Mouse (Mus musculus) limb, embryonic 10.5 days (tissue): ENCODE measurements around the gene Bank1. TPM values are rescaled to one million over a fixed set of nuclear protein-coding genes. Genes with fewer than 3 reads are reported as not detected.

Experiments used
- DNase-seq: peaks from one replicate; pipeline ENCODE4 v3.0.0-alpha.2; 2017; ENCODE audit warnings: low spot score
- H3K27ac ChIP-seq: fragments of 300-500 bp; sonication (generic); 2 replicates; pipeline ENCODE4 v1.5.1; 2016; ENCODE audit warnings: mild to moderate bottlenecking
- H3K27me3 ChIP-seq: fragments of 300-500 bp; sonication (generic); 2 replicates; pipeline ENCODE4 v1.6.1; 2016; ENCODE audit warnings: low read depth, mild to moderate bottlenecking; ENCODE audit not compliant: poor library complexity, severe bottlenecking
- H3K36me3 ChIP-seq: fragments of 300-500 bp; sonication (generic); 2 replicates; pipeline ENCODE4 v1.6.1; 2016; ENCODE audit warnings: mild to moderate bottlenecking, moderate library complexity
- H3K4me1 ChIP-seq: fragments of 300-500 bp; sonication (generic); 2 replicates; pipeline ENCODE4 v1.6.1; 2016
- H3K4me3 ChIP-seq: fragments of 300-500 bp; sonication (generic); 2 replicates; pipeline ENCODE4 v1.5.1; 2016; ENCODE audit warnings: mild to moderate bottlenecking, moderate library complexity
- H3K9me3 ChIP-seq: fragments of 300-500 bp; sonication (generic); replicated peaks from 2 replicates; pipeline ENCODE4 v1.6.1; 2016; ENCODE audit warnings: mild to moderate bottlenecking
- WGBS: fragments of 180-500 bp; shearing (Covaris S2); methylation state at CpG from one replicate; pipeline ENCODE4 v1.1.7; 2016; 5-methylcytosine and 5-hydroxymethylcytosine counted together
- polyA plus RNA-seq: library from polyadenylated mRNA; unstranded; fragments of >200 nt; fragmentation: Nextera tagmentation; extraction: Ambion mirVana; gene quantifications from 2 replicates; pipeline ENCODE4 v1.2.1, GENCODE M21; 2016

Bank1 gene
- polyA plus RNA-seq, 1 experiment from 2014 or later, result 0.31 TPM

DNA sequence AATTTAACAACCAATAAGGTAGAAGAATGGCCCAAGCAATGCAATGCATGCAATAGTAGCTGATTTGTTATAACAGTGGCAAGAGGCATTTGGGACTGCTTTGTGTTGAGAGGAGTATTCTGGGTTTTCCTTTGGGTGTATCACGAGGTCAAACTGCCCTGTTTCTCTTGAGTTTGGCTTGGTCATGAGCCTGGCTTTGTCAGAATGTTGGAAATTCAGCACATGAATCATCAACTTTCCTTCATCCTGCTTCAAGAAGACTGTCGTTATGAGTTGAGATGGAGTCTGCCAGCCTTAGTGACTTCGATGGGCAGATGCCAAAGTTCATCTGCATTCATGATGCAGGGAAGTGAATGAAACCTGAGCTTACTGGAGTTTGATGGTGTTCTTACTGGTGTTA is 175.0 kb downstream of the Bank1 start:
- WGBS, result 79% methylated on average over 3 of the region's 3 CpGs
- H3K27ac ChIP-seq, result no peak overlapping the region
- H3K9me3 ChIP-seq, result no peaks in the 10 kb centered on the region
- H3K27me3 ChIP-seq, result no peaks in the 10 kb centered on the region
- H3K36me3 ChIP-seq, result no peaks in the 10 kb centered on the region
- H3K4me1 ChIP-seq, result no peaks in the 10 kb centered on the region
- no peak for DNase-seq
- no peak overlapping the region for H3K4me3 ChIP-seq

DNA sequence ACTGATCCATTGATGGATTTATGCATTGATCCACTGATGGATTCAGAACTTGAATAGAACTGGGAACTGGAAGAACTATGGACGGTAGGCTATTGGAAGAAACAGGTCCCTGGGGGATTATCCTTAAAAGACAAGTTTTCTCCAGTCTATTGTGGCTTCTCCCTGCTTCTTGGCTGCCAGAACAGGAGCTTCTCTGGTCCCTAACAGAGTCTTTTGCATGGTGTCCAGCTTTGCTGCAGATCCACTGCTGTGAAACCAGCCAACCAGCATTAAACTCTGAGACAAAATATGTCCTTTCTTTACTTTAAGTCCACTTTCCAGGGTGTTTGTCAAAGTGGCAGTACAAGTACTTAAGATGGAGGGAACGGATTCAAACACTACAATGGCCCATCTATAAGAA is 178.7 kb downstream of the Bank1 start:
- no peak for DNase-seq

DNA sequence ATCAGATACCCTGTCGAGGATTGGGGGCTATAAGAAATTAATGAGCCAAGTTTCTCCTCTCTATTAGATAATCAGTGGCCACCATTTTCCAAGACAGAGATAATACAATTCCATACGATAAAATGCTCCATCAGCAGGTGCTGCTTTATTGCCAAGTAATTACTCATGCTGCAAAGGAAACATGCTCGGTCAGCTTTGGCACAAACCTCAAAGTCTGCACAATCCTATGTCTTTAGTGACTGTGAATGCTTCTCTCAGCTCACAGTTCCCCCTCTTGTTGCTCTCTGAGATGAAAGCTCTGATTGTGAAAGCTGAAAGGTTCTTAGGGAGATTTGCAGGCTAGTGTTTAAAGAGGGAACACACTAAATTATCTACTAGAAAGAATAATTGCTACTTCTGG is 193.9 kb downstream of the Bank1 start:
- no peak for DNase-seq

More for the DNA sequence above, 178.7 kb downstream of the Bank1 start:
- H3K4me3 ChIP-seq, result no peak overlapping the region
- H3K4me1 ChIP-seq, result no peaks in the 10 kb centered on the region
- no peaks in the 10 kb centered on the region for H3K9me3 ChIP-seq
- no peaks in the 10 kb centered on the region for H3K36me3 ChIP-seq
- 91% methylated on average over 2 of the region's 2 CpGs for WGBS
- H3K27me3 ChIP-seq, result no peaks in the 10 kb centered on the region
- no peak overlapping the region for H3K27ac ChIP-seq

DNA sequence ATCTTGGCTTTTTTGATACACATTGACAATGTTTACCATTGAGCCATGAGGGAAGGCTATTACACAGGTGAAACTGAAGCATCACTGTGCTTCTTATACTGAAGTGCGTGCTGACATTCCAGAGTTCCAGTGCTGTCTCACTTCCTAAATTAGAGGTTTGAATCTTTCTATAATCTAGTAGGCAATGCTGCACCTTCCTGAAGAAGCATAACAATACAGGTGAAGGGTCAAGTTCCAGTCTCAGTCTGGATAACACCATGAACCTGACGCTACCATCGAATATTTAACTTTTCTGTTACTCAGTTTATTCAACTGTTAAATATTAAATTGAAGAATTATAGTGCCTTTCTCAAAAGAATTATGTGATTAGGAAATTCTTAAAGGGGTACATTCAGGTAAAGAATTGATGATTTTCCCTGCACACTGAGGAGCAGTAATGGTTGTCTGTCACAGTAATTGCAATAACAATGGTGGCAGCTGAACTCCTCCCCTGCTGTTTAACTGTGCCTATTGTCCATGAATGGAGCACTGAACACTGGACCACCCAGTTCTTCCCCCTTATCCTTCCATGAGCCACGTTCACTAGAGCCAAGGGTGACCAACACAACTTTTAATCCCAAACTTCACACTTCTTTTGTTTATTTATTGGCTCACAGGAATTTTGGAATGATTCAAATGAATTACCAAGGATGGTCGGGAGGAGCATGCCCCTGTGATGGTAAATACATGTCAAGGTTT is 210.2 kb downstream of the Bank1 start:
- DNase-seq, result no peak
- Histone ChIP-seq H3K27ac (no peak overlapping the region), H3K36me3 (no peaks in the 10 kb centered on the region), H3K4me1 (no peaks in the 10 kb centered on the region), H3K9me3 (no peaks in the 10 kb centered on the region), H3K27me3 (no peaks in the 10 kb centered on the region), H3K4me3 (no peak overlapping the region)
- WGBS, result 85% methylated on average over 5 of the region's 5 CpGs

More for the DNA sequence above, 193.9 kb downstream of the Bank1 start:
- Histone ChIP-seq H3K27ac (no peak overlapping the region), H3K27me3 (no peaks in the 10 kb centered on the region), H3K9me3 (no peaks in the 10 kb centered on the region), H3K4me1 (no peaks in the 10 kb centered on the region), H3K4me3 (no peak overlapping the region), H3K36me3 (no peaks in the 10 kb centered on the region)
- WGBS, result 87% methylated on average over 3 of the region's 3 CpGs

DNA sequence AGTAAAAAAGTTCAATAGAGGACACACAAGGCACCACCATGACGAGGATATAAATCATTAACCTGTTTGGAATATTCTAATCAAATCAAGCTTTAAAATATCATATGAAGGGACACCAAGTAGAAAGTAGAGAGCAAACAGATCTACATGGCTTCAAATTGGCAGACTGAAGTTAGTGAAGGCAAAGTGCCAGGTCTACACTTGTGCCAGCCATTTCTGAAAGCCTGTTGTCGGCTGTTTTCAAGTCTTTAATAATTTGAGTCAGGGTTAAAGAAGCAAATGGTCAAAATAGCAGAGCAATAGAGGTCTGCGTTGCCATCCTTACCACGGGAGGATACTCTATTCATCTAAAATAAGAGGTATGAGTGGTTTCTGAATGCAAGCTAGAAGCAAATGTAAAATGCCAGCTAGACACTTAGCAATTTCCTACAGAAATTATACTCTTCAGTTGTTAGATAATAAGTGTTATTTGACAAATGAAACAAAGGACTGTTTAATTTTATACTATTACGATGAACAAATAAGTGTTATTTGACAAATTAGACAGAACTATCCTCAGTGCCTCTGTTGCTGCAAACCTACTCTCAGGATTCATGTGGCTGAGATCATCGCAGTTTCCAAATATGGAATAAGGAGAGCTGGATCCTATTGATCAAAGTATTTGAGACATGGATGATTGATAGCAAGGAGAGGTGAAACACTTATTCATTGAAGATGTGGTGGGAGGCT is 216.3 kb downstream of the Bank1 start:
- DNase-seq, result no peak
- WGBS, result 90% methylated on average over 6 of the region's 6 CpGs
- H3K4me1 ChIP-seq, result no peaks in the 10 kb centered on the region

DNA sequence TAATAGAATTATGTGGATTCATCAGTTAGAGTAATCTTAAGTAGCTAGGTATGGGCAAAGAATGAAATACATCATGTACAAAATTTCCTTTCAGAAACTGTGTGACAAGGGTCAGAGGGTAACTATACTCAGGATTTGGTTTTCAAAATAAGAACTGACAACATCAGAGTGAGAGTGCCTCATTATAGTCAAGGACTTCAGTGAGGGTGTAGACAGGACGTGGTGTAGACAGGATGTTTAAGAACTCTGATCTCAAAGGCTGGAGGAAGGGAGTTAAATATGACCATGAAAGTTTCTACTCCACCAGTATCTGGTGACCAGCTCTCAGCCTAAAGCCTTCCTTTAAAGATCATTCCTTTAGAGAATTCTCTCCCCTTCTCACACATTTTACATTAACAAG is 219.4 kb downstream of the Bank1 start:
- Histone ChIP-seq H3K36me3 (no peaks in the 10 kb centered on the region), H3K27me3 (no peaks in the 10 kb centered on the region), H3K4me1 (no peaks in the 10 kb centered on the region), H3K27ac (no peak overlapping the region), H3K4me3 (no peak overlapping the region), H3K9me3 (no peaks in the 10 kb centered on the region)
- 53% methylated on average over 1 of the region's 1 CpGs for WGBS
- no peak for DNase-seq

More for the DNA sequence above, 216.3 kb downstream of the Bank1 start:
- Histone ChIP-seq H3K4me3 (no peak overlapping the region), H3K9me3 (no peaks in the 10 kb centered on the region), H3K27ac (no peak overlapping the region), H3K36me3 (no peaks in the 10 kb centered on the region), H3K27me3 (no peaks in the 10 kb centered on the region)

DNA sequence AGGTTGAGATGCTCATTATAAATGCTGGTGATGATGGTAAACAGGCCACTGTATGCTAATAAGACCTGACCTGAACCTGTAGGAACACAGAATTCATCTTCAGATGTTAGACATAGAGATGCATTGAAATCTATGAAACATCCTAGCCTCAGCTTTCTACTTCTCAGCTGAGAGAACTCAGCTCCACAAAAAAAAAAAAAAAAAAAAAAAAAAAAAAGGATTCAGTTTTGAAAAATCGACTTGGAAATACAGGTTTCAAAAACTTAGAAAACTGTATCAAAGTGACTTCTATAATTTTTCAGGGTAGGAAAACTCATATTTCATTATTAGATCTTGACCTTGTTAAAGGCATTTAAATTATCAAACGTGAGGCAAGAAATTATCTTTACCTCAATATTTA is 222.5 kb downstream of the Bank1 start:
- WGBS, result 88% methylated on average over 2 of the region's 2 CpGs
- DNase-seq, result no peak
- H3K27ac ChIP-seq, result no peak overlapping the region
- H3K27me3 ChIP-seq, result no peaks in the 10 kb centered on the region
- H3K36me3 ChIP-seq, result no peaks in the 10 kb centered on the region
- H3K4me3 ChIP-seq, result no peak overlapping the region
- no peaks in the 10 kb centered on the region for H3K4me1 ChIP-seq
- H3K9me3 ChIP-seq, result no peaks in the 10 kb centered on the region

DNA sequence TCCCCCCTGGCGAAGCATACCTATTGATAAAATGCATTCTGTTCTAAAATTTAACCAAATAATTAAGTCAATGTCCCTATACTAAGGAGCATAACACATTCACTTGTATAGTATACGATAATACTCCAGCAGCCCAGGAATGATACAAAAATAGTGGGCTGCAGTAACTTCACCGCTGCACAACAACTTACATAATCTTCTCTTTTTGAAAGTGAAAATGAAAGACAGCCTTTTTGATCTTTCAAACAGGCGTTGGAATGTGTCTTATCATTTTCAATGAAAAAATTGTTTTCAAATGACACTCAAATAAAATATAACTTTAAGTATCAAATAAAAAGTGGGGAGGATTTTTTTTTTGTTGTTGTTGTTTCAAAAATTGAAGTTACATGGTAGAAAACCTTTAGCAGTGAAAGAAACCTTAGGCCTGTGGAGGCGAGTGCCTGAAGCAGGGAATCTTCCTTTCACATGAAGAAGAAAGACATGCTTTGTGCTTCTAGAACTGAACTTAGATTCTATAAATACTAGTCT is 224.8 kb downstream of the Bank1 start:
- no peak overlapping the region for H3K4me3 ChIP-seq
- no peaks in the 10 kb centered on the region for H3K9me3 ChIP-seq
- WGBS, result 93% methylated on average over 5 of the region's 5 CpGs
- DNase-seq, result no peak
- no peaks in the 10 kb centered on the region for H3K27me3 ChIP-seq
- no peaks in the 10 kb centered on the region for H3K36me3 ChIP-seq
- no peak overlapping the region for H3K27ac ChIP-seq
- no peaks in the 10 kb centered on the region for H3K4me1 ChIP-seq

DNA sequence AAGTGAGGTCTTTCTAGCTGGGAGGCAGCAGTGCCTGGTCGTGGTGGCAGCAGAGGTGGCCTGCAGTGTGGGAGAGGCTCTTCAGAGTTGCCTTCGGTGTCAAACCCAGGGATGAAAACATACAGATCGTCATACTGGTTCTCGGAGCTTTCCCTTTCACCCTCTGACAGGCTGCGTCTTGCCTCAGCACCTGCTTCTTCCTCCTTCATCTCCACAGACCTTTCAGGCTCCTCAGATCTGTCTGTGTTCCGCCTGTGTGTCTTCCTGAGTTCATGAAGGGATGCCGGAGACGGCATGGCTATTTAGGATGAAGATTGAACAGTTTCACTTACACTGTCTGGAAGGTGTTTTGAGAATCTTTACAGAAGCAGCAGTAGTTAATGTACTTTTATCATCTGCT is 225.6 kb downstream of the Bank1 start:
- Histone ChIP-seq H3K9me3 (no peaks in the 10 kb centered on the region), H3K4me3 (no peak overlapping the region), H3K27me3 (no peaks in the 10 kb centered on the region), H3K36me3 (no peaks in the 10 kb centered on the region), H3K4me1 (no peaks in the 10 kb centered on the region), H3K27ac (no peak overlapping the region)
- DNase-seq, result no peak
- WGBS, result 87% methylated on average over 8 of the region's 8 CpGs

DNA sequence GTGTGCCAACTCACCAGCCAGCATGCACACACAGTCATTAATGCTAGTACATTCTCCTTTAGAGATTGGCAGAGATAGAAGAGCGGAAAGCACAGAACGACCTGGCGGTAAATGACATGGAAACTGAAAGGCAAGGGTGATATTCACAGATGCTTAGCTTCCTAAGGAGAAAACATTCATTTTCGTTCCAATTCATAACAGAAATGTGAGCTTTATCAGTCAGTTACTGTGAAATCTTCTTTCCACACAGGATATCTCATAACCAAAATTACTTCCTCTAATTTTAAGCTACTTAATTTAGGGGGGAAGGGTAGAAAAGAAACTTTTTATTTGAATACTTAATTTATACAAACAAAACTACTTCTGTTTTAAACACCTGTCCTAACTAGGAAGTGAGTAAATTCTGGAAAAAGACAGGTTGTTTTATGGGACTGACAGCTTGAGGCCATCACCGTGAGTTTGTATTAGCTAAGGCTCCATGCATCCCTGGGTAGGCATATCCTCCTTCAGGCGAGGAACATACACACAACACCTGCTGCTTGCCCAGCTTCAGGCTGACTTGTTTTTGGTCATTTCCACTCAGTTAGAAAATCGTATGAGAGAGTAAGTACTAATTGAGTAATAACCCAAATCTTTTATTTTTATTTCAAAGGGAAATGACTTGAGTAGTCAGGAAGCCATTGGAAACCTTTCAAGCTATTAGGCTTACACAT is 238.8 kb downstream of the Bank1 start:
- Histone ChIP-seq H3K27ac (no peak overlapping the region), H3K9me3 (no peaks in the 10 kb centered on the region), H3K27me3 (no peaks in the 10 kb centered on the region), H3K36me3 (no peaks in the 10 kb centered on the region), H3K4me3 (no peak overlapping the region), H3K4me1 (peaks cover 6% of the 10 kb centered on the region; the same call in 1 of the 2 replicates)
- no peak for DNase-seq
- WGBS, result 86% methylated on average over 7 of the region's 7 CpGs

DNA sequence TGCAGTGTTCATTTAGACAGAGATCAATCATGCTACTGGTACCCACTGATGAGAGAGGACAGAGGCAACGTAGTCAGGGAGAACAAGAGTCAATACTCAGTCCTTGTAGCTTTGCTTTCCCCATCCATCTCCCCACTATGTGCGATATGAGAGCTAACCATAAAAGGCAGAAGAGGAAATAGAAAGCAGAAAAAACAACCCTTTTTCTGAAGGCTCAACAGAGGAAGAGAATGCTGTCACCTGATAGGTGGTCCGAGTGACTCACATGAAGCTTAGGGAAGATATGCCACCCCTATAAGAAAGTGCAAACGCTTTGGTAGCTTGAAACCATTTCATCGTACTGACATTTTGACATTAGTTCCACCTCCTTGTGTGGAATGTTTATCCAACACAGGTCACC is 239.4 kb downstream of the Bank1 start:
- no peaks in the 10 kb centered on the region for H3K9me3 ChIP-seq
- H3K4me3 ChIP-seq, result no peak overlapping the region
- 88% methylated on average over 5 of the region's 5 CpGs for WGBS
- no peak overlapping the region for H3K27ac ChIP-seq
- peaks cover 8% of the 10 kb centered on the region for H3K4me1 ChIP-seq
- no peak for DNase-seq
- no peaks in the 10 kb centered on the region for H3K27me3 ChIP-seq
- H3K36me3 ChIP-seq, result no peaks in the 10 kb centered on the region

DNA sequence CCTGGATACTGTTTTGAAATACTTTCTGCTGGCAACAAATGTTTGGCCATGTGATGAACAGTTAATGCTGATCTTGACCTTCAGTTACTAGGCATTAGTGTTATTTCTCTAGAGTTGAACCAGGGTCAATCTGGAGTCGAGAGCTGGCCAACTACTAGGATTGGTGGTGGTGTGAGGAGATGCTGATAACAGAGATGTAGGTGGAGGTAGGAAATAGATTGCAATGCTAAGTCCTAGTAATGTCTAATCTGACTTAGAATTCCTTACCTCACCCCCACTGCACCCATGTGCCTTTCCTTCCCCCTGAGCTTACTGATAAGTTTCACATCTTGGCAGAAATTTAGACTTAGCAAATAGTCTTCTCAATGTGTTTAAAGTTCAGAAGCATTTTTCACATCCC is 240.8 kb downstream of the Bank1 start:
- no peak for DNase-seq
- Histone ChIP-seq H3K36me3 (no peaks in the 10 kb centered on the region), H3K4me3 (no peak overlapping the region), H3K27ac (no peak overlapping the region), H3K9me3 (no peaks in the 10 kb centered on the region), H3K27me3 (no peaks in the 10 kb centered on the region), H3K4me1 (peaks cover 12% of the 10 kb centered on the region)
- WGBS, result 82% methylated on average over 1 of the region's 1 CpGs

DNA sequence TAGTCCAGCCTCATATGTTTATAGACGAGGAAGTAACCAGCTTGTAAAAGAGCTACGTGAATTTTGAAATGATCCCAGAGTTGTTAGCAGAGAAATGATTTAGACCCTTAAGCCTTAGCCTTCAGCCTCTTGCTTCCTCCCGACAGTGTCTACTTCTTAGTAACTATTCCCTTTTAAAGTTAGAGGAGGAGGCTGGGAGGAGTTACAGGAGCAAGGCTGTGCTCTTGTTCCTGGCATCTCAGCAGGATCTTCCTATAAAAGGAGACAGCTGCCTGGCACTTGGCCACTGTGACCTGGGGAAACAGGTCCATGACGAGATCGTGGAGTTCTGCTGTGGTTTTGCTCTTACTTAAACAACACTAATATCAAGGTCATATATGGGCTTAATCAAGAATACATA is 241.8 kb downstream of the Bank1 start:
- H3K4me1 ChIP-seq, result peaks cover 12% of the 10 kb centered on the region
- H3K27me3 ChIP-seq, result no peaks in the 10 kb centered on the region
- H3K36me3 ChIP-seq, result no peaks in the 10 kb centered on the region
- no peak overlapping the region for H3K4me3 ChIP-seq
- H3K9me3 ChIP-seq, result no peaks in the 10 kb centered on the region
- H3K27ac ChIP-seq, result no peak overlapping the region
- WGBS, result 65% methylated on average over 5 of the region's 5 CpGs
- DNase-seq, result no peak
